Mouse (Mus musculus) kidney, embryonic 16.5 days (tissue): Measurements from ENCODE around the gene Crls1. TPM values are rescaled to one million over a fixed set of nuclear protein-coding genes. Genes with fewer than 3 reads are reported as not detected.

Source experiments
- ATAC-seq: fragments of 200-750 bp; cut with Nextera tagmentation; 2 replicates; pipeline ENCODE4 v1.8.0; 2017; ENCODE audit warnings: moderate TSS enrichment; ENCODE audit not compliant: low FRiP score, low TSS enrichment
- H3K27ac ChIP-seq: fragments of 300-500 bp; sonication (generic); 2 replicates; pipeline ENCODE4 v1.5.1; 2014; ENCODE audit warnings: low read length
- H3K27me3 ChIP-seq: fragments of 300-500 bp; sonication (generic); 2 replicates; pipeline ENCODE4 v1.6.1; 2014; ENCODE audit warnings: low read length, control low read depth, mixed read lengths; ENCODE audit not compliant: insufficient read depth
- H3K36me3 ChIP-seq: fragments of 300-500 bp; sonication (generic); 2 replicates; pipeline ENCODE4 v1.6.1; 2014; ENCODE audit warnings: low read length, control low read depth, mixed read lengths; ENCODE audit not compliant: insufficient read depth
- H3K4me1 ChIP-seq: fragments of 300-500 bp; sonication (generic); 2 replicates; pipeline ENCODE4 v1.6.1; 2014; ENCODE audit warnings: low read length, control low read depth, mixed read lengths; ENCODE audit not compliant: insufficient read depth
- H3K4me2 ChIP-seq: fragments of 300-500 bp; sonication (generic); replicated peaks from 2 replicates; pipeline ENCODE4 v1.6.1; 2014; ENCODE audit warnings: low read depth, low read length
- H3K4me3 ChIP-seq: fragments of 300-500 bp; sonication (generic); 2 replicates; pipeline ENCODE4 v1.5.1; 2014; ENCODE audit warnings: mild to moderate bottlenecking, low read length
- H3K9ac ChIP-seq: fragments of 300-500 bp; sonication (generic); replicated peaks from 2 replicates; pipeline ENCODE4 v1.6.1; 2014; ENCODE audit warnings: low read length
- H3K9me3 ChIP-seq: fragments of 300-500 bp; sonication (generic); 2 replicates; pipeline ENCODE4 v1.6.1; 2016; ENCODE audit warnings: low read length, control low read depth
- WGBS: fragments of 180-500 bp; shearing (Covaris S2); extraction: QIAGEN DNeasy Blood & Tissue Kit; methylation state at CpG from one replicate; pipeline ENCODE4 v1.1.7; 2014; 5-methylcytosine and 5-hydroxymethylcytosine counted together
- polyA plus RNA-seq: library from polyadenylated mRNA; unstranded; fragments of >200 nt; fragmentation: Nextera tagmentation; extraction: Ambion mirVana; gene quantifications from 2 replicates; pipeline ENCODE4 v1.2.1, GENCODE M21; 2015

Crls1 gene
- polyA plus RNA-seq, 1 experiment from 2014 or later = 5.0 TPM

DNA sequence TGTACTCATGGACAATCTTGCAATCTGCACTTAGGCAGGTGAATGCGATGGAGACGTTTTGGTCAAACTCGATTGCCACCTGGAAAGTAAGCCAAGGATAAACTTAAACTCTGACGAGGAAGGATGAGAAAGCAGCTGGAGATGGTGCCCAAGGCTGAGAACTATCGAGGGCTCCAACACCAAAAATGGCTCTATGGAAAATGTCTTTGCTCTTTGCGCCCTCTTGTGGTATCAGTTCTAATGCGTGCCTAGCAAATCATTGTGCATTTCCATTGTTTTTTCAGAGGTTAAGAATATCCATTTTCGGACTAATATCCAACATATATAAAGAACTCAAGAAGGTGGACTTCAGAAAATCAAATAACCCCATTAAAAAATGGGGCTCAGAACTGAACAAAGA, 60.3 kb downstream of the Crls1 start:
- no peak overlapping the region for H3K9ac ChIP-seq
- no peaks in the 10 kb centered on the region for H3K27me3 ChIP-seq
- WGBS = 26% methylated on average over 8 of the region's 8 CpGs
- no peak overlapping the region for H3K4me2 ChIP-seq
- no peak overlapping the region for H3K27ac ChIP-seq
- no peaks in the 10 kb centered on the region for H3K9me3 ChIP-seq
- H3K4me1 ChIP-seq = no peaks in the 10 kb centered on the region
- H3K36me3 ChIP-seq = no peaks in the 10 kb centered on the region
- ATAC-seq = no peak
- H3K4me3 ChIP-seq = no peak overlapping the region

DNA sequence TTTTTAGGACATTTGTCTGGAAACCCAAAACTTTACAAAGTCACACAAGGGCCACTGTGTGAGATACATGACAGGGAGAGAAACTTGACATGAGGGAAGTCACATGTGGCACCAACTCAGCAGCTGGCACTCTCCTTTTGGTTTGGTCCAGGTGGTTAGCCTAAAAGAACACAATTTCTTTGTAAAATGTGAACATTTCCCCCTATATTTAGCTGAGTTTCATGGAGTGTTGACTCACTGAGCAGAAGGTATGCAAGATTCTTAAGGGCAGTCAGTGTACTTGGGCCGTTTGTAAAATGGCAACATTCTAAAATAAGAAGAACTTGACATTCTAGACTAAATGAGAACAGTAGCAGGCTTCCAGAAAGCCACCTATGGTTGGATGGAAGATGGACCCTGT, 68.3 kb downstream of the Crls1 start:
- Histone ChIP-seq H3K9ac (no peak overlapping the region), H3K9me3 (no peaks in the 10 kb centered on the region), H3K4me2 (no peak overlapping the region), H3K27ac (no peak overlapping the region), H3K4me1 (no peaks in the 10 kb centered on the region), H3K27me3 (no peaks in the 10 kb centered on the region), H3K36me3 (no peaks in the 10 kb centered on the region), H3K4me3 (no peak overlapping the region)
- 83% methylated on average over 1 of the region's 1 CpGs for WGBS
- no peak for ATAC-seq

Other genes starting within 250 kb of the Crls1 start
- 13.0 and 14.5 TPM in 2 replicates for gene Shld1, start 159.7 kb upstream of the Crls1 start, polyA plus RNA-seq
- 4.9 and 9.7 TPM in 2 replicates for gene Chgb, start 65.4 kb upstream of the Crls1 start, polyA plus RNA-seq
- 25.0 and 28.7 TPM in 2 replicates for gene Trmt6, start 30.6 kb upstream of the Crls1 start, polyA plus RNA-seq
- 13.8 and 18.1 TPM in 2 replicates for gene Mcm8, start 30.5 kb upstream of the Crls1 start, polyA plus RNA-seq
- gene Lrrn4, start 34.2 kb downstream of the Crls1 start, polyA plus RNA-seq = 1.0 and 1.7 TPM in 2 replicates
- 13.7 and 15.8 TPM in 2 replicates for gene Fermt1, start 99.2 kb downstream of the Crls1 start, polyA plus RNA-seq